Mouse (Mus musculus): ENCODE measurements around the gene Smco4. TPM values are rescaled to one million over a fixed set of nuclear protein-coding genes. Genes with fewer than 3 reads are reported as not detected.

The Smco4 gene
- total and polyA plus RNA-seq, 2 experiments from 2014 or later: 1.3 to 6.0 TPM

- H3K36me3 ChIP-seq (replicated peaks; ENCODE audit: control insufficient read depth, insufficient read depth, low read length): 0 out of 2 replicates have a peak, but pooled peaks cover 4% of the 10 kb centered on the region
- no peak overlapping the region for H3K4me3 ChIP-seq (ENCODE audit: low read depth, low read length)
- H3K9ac ChIP-seq (replicated peaks; ENCODE audit: low read depth, low read length): 0 out of 2 replicates have a peak overlapping the region, but pooled peaks have one; percentile 24
- no peak for DNase-seq (ENCODE audit: low spot score)
- ATAC-seq (ENCODE audit: insufficient read depth, low read depth): 0 out of 2 replicates have a peak, but pooled peaks have one; percentile 32
- WGBS: 21% methylated on average over 5 of the region's 5 CpGs
- TF ChIP-seq CTCF (IDR thresholded peaks at IDR 0.05; ENCODE audit: low read depth): no peak
- TF ChIP-seq EP300 (IDR thresholded peaks at IDR 0.05; ENCODE audit: low read depth): no peak
- no peaks in the 10 kb centered on the region for H3K9me3 ChIP-seq (replicated peaks; ENCODE audit: control insufficient read depth, low read length)
- peaks cover 21% of the 10 kb centered on the region for H3K4me1 ChIP-seq (ENCODE audit: control insufficient read depth, insufficient read depth)
- H3K27ac ChIP-seq (ENCODE audit: low read depth): peak overlapping the region; percentile 55
- peak overlapping the region; percentile 2; the same call in 1 of the 2 replicates for H3K4me2 ChIP-seq (ENCODE audit: low read depth, low read length)
- H3K27me3 ChIP-seq (ENCODE audit: control insufficient read depth, insufficient read depth, low read length): no peaks in the 10 kb centered on the region
These were observed 42.2 kb downstream of the Smco4 start for GRCm38 (mm10) chr9:15535418-15535817.

GRCm38 (mm10) chr9:15536861-15537426 is 43.7 kb downstream of the Smco4 start:
- H3K27me3 ChIP-seq (ENCODE audit: control insufficient read depth, insufficient read depth, low read length): no peaks in the 10 kb centered on the region
- no peak overlapping the region for H3K9ac ChIP-seq (replicated peaks; ENCODE audit: low read depth, low read length)
- 0 out of 2 replicates have a peak, but pooled peaks cover 5% of the 10 kb centered on the region for H3K36me3 ChIP-seq (replicated peaks; ENCODE audit: control insufficient read depth, insufficient read depth, low read length)
- no peak overlapping the region for H3K4me2 ChIP-seq (ENCODE audit: low read depth, low read length)
- peaks cover 21% of the 10 kb centered on the region for H3K4me1 ChIP-seq (ENCODE audit: control insufficient read depth, insufficient read depth)
- no peaks in the 10 kb centered on the region for H3K9me3 ChIP-seq (replicated peaks; ENCODE audit: control insufficient read depth, low read length)
- no peak overlapping the region for H3K27ac ChIP-seq (ENCODE audit: low read depth)
- 81% methylated on average over 5 of the region's 5 CpGs for WGBS
- DNase-seq (ENCODE audit: low spot score): no peak
- no peak for ATAC-seq (ENCODE audit: insufficient read depth, low read depth)
- TF ChIP-seq EP300 (IDR thresholded peaks at IDR 0.05; ENCODE audit: low read depth) (no peak), CTCF (IDR thresholded peaks at IDR 0.05; ENCODE audit: low read depth) (no peak)
- no peak overlapping the region for H3K4me3 ChIP-seq (ENCODE audit: low read depth, low read length)

GRCm38 (mm10) chr9:15537455-15538048 is 44.3 kb downstream of the Smco4 start:
- no peak for ATAC-seq (ENCODE audit: insufficient read depth, low read depth)

GRCm38 (mm10) chr9:15538979-15539533 is 45.8 kb downstream of the Smco4 start:
- no peak for ATAC-seq (ENCODE audit: insufficient read depth, low read depth)
- TF ChIP-seq EP300 (IDR thresholded peaks at IDR 0.05; ENCODE audit: low read depth) (no peak), CTCF (IDR thresholded peaks at IDR 0.05; ENCODE audit: low read depth) (no peak)
- 74% methylated on average over 8 of the region's 8 CpGs for WGBS

More at GRCm38 (mm10) chr9:15537455-15538048, 44.3 kb downstream of the Smco4 start:
- Histone ChIP-seq H3K27me3 (ENCODE audit: control insufficient read depth, insufficient read depth, low read length) (no peaks in the 10 kb centered on the region), H3K9me3 (replicated peaks; ENCODE audit: control insufficient read depth, low read length) (no peaks in the 10 kb centered on the region), H3K4me3 (ENCODE audit: low read depth, low read length) (no peak overlapping the region), H3K27ac (ENCODE audit: low read depth) (no peak overlapping the region), H3K4me1 (ENCODE audit: control insufficient read depth, insufficient read depth) (peaks cover 21% of the 10 kb centered on the region), H3K9ac (replicated peaks; ENCODE audit: low read depth, low read length) (no peak overlapping the region), H3K36me3 (replicated peaks; ENCODE audit: control insufficient read depth, insufficient read depth, low read length) (0 out of 2 replicates have a peak, but pooled peaks cover 5% of the 10 kb centered on the region), H3K4me2 (ENCODE audit: low read depth, low read length) (no peak overlapping the region)
- TF ChIP-seq EP300 (IDR thresholded peaks at IDR 0.05; ENCODE audit: low read depth) (no peak), CTCF (IDR thresholded peaks at IDR 0.05; ENCODE audit: low read depth) (no peak)
- DNase-seq (ENCODE audit: low spot score): no peak
- 88% methylated on average over 3 of the region's 3 CpGs for WGBS

GRCm38 (mm10) chr9:15541735-15542354 is 48.6 kb downstream of the Smco4 start:
- WGBS: 51% methylated on average over 5 of the region's 5 CpGs
- H3K27ac ChIP-seq (ENCODE audit: low read depth): no peak overlapping the region
- TF ChIP-seq EP300 (IDR thresholded peaks at IDR 0.05; ENCODE audit: low read depth): no peak
- no peak for TF ChIP-seq CTCF (IDR thresholded peaks at IDR 0.05; ENCODE audit: low read depth)
- no peaks in the 10 kb centered on the region for H3K4me1 ChIP-seq (ENCODE audit: control insufficient read depth, insufficient read depth)
- ATAC-seq (ENCODE audit: insufficient read depth, low read depth) (no peak), DNase-seq (ENCODE audit: low spot score) (no peak)
- H3K4me3 ChIP-seq (ENCODE audit: low read depth, low read length): no peak overlapping the region
- no peak overlapping the region for H3K4me2 ChIP-seq (ENCODE audit: low read depth, low read length)
- no peaks in the 10 kb centered on the region for H3K27me3 ChIP-seq (ENCODE audit: control insufficient read depth, insufficient read depth, low read length)
- no peaks in the 10 kb centered on the region for H3K9me3 ChIP-seq (replicated peaks; ENCODE audit: control insufficient read depth, low read length)
- H3K9ac ChIP-seq (replicated peaks; ENCODE audit: low read depth, low read length): no peak overlapping the region
- 0 out of 2 replicates have a peak, but pooled peaks cover 5% of the 10 kb centered on the region for H3K36me3 ChIP-seq (replicated peaks; ENCODE audit: control insufficient read depth, insufficient read depth, low read length)

More at GRCm38 (mm10) chr9:15538979-15539533, 45.8 kb downstream of the Smco4 start:
- Histone ChIP-seq H3K4me2 (ENCODE audit: low read depth, low read length) (no peak overlapping the region), H3K36me3 (replicated peaks; ENCODE audit: control insufficient read depth, insufficient read depth, low read length) (0 out of 2 replicates have a peak, but pooled peaks cover 5% of the 10 kb centered on the region), H3K4me1 (ENCODE audit: control insufficient read depth, insufficient read depth) (peaks cover 19% of the 10 kb centered on the region), H3K9ac (replicated peaks; ENCODE audit: low read depth, low read length) (no peak overlapping the region), H3K9me3 (replicated peaks; ENCODE audit: control insufficient read depth, low read length) (no peaks in the 10 kb centered on the region), H3K4me3 (ENCODE audit: low read depth, low read length) (no peak overlapping the region), H3K27me3 (ENCODE audit: control insufficient read depth, insufficient read depth, low read length) (no peaks in the 10 kb centered on the region), H3K27ac (ENCODE audit: low read depth) (no peak overlapping the region)
- DNase-seq (ENCODE audit: low spot score): no peak
